Mouse (Mus musculus) T-helper 2 cell (primary cell): ENCODE data around the gene Gmds.

Experiments
- in situ Hi-C: fragments of 300-600 bp; cut with MboI, MseI; formaldehyde crosslinking; loops from one replicate; pipeline ENCODE4 v1.15.1; 2025; ENCODE audit warnings: high pct_unique_total_duplicates

Gmds gene

GRCm38 (mm10) chr13:31878805-31879477 is 459.6 kb downstream of the Gmds start:
- in situ Hi-C loops = no loop called here

- in situ Hi-C loops = no loop called here
Observed at GRCm38 (mm10) chr13:31877061-31877460, 461.5 kb downstream of the Gmds start.

- in situ Hi-C loops = no loop called here
Observed at GRCm38 (mm10) chr13:31874427-31874826, 464.1 kb downstream of the Gmds start.

DNA sequence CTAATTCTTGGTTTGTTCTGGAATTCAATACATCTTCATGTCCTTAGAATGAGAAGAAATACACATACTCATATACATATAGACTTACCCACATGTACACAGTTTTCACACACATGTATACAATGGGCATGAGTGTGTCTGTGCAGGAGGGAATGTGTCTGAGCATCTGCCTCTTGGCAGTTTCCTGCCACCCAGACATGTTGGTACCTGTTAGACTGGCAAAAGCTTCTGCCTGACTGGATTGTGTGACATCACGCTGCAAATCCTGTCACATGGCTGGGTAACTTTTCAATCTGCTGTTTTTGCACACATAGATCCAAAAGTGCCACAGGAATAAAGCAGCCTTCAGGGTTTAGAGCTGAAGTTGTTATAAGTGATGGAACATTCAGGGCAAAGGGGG is 465.3 kb downstream of the Gmds start:
- in situ Hi-C loops = no loop called here

DNA sequence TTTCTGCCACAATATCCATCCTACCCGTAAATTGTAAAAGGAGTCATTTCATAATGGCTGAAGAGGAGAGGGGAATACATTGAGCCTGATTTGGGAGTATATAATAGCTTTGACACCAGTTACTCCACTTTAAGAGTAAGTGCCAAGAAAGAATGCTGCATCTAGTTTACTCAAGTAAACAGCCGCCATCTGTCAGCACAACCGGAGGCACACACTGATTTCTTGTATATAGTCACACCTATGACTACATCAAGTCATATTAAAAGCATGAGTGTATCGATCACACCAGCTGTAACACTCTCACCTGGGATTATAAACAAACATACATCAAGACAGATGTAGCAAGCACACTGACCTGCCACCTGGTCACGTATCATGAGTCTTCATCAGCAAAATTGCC is 473.8 kb downstream of the Gmds start:
- in situ Hi-C loops = no loop called here

DNA sequence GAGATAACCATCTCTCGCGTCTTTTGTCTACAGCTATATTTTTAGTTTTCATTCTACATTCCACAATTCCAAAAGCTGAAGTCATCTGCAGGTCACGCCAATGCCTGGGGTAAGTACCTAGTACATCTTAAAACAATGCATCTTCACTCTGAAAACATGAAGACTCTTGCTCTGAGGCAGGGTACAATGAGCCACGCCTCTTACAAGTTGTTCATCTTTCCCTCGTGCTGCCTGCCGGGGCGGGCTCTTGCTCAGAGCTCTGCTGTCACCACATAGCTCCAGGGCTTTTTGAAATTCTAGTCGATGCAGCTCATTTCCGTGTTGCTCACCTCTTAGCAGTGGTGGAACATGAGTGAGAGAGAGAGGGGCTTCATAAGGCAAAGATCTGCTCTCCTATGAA is 475.1 kb downstream of the Gmds start:
- in situ Hi-C loops = no loop called here

DNA sequence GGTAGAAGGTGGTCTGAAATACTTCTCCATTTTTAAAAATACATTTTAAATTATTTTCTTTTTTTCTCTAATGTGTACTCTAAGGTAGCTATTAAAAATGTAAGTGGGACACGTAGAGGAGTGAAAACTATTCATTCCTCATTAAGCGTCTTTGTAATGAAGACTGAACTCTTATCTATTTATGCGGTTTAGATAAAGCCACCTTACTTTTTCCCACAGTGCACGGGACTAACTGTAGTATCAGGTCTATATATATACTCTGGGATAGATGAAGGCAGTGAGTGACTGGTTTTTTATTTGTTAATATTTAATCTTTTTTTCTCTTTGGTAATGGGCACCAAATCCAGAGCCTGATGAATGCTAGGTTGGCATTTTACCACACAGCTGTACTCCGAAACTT is 478.3 kb downstream of the Gmds start:
- in situ Hi-C loops = no loop called here

- in situ Hi-C loops = loop anchor here (10.0 kb wide), 1 partner anchor 89 kb away; no protein-coding TSS in a partner anchor
Observed at GRCm38 (mm10) chr13:31854000-31854399, 484.5 kb downstream of the Gmds start.

DNA sequence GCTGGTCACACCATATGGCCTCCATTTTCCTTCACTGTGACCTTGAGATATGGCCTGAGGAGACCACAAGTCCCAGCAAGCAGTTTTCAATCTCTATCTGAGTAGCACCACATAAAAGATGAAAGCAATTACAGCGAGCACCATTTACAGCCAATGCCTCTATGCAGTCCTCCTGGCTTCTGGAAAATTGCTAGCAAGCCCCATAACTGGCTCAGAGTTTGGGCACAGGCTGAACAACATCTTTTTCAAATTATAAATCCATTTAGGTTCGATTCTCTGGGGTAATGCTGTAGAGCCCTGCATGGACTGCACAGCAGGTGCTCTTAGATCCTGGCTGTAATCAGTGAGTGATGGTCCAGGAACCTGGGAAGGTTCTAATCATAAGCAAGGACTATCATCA is 485.0 kb downstream of the Gmds start:
- in situ Hi-C loops = loop anchor here (10.0 kb wide), 1 partner anchor 89 kb away; no protein-coding TSS in a partner anchor

- in situ Hi-C loops = no loop called here
Observed at GRCm38 (mm10) chr13:31849258-31849971, 489.1 kb downstream of the Gmds start.

DNA sequence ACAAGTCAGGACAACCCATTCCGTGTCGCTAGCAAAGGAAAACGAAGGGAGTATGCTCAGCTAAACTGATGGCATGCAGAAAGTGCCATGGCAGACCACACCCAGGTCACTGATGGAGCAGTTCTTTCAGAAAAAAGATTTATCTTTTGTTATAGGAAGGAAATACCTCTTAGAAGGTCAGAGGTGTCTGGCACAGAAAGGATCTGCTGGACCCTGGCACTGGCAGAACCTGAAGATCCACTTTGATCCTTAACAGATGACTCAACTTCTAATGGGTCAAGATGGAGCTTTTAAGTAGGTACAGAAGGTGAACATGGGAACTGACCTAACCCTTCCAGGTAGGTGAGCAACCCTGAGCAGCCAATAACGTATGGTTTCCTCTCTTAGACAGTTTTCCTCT is 502.7 kb downstream of the Gmds start:
- in situ Hi-C loops = no loop called here

- in situ Hi-C loops = no loop called here
Observed at GRCm38 (mm10) chr13:31830332-31830731, 508.2 kb downstream of the Gmds start.

- in situ Hi-C loops = loop anchor here (10.0 kb wide), 1 partner anchor 1136 kb away; the partner anchor contains the start of gene Serpinb6b
Observed at GRCm38 (mm10) chr13:31828446-31828845, 510.1 kb downstream of the Gmds start.

DNA sequence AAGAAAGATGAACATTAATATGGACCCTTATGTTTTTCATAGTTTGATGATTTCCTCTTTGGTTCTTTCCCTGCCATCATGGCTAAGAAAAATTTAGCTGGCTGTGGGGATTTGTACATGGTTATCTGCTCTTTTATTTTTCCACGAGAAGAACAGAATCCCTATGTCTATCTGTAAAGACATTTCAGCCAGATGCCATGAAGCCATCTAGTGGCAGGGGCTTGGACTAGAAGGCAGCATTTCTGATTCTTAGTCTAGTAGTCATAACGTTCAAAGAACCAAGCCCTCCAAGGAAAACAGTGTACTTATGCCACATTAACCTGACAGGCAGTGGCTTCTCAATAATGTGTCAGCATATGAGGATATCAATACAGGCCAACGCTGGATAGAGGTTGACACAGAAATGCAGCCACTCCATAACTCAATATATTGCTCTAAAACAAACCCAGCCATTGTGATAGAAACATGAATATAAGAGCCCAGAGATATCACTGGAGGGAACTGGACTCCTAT is 510.7 kb downstream of the Gmds start:
- in situ Hi-C loops = loop anchor here (10.0 kb wide), 1 partner anchor 1137 kb away; the partner anchor contains the start of gene Serpinb6b

GRCm38 (mm10) chr13:31827160-31827559 is 511.4 kb downstream of the Gmds start:
- in situ Hi-C loops = loop anchor here (10.0 kb wide), 1 partner anchor 1138 kb away; the partner anchor contains the start of gene Serpinb6b

GRCm38 (mm10) chr13:31825180-31825579 is 513.4 kb downstream of the Gmds start:
- in situ Hi-C loops = loop anchor here (10.0 kb wide), 1 partner anchor 1140 kb away; the partner anchor contains the start of gene Serpinb6b

DNA sequence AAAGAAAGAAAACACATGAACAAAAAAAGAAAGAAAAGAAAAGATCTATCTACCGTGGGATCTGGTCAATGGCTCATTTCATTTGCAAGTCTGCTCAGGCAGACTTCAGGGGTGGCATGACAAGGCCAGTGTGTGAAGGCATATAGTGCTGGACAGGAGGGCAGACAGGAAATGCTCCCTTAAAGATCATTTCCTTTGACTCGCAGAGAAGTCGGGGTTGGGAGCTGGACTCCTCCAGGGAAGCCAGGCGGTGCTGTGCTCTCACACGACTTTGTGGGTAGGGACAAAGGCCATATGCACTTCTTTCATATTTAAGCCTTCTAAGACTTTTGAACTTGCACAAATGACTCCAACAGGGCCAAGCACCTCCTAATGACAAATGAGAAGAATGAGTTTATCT is 515.2 kb downstream of the Gmds start:
- in situ Hi-C loops = loop anchor here (10.0 kb wide), 1 partner anchor 1141 kb away; the partner anchor contains the start of gene Serpinb6b

GRCm38 (mm10) chr13:31821050-31821449 is 517.5 kb downstream of the Gmds start:
- in situ Hi-C loops = loop anchor here (10.0 kb wide), 1 partner anchor 1144 kb away; the partner anchor contains the start of gene Serpinb6b

GRCm38 (mm10) chr13:31820587-31821017 is 517.9 kb downstream of the Gmds start:
- in situ Hi-C loops = loop anchor here (10.0 kb wide), 1 partner anchor 1144 kb away; the partner anchor contains the start of gene Serpinb6b

GRCm38 (mm10) chr13:31819664-31820405 is 518.7 kb downstream of the Gmds start:
- in situ Hi-C loops = loop anchor here (10.0 kb wide), 1 partner anchor 1145 kb away; the partner anchor contains the start of gene Serpinb6b

DNA sequence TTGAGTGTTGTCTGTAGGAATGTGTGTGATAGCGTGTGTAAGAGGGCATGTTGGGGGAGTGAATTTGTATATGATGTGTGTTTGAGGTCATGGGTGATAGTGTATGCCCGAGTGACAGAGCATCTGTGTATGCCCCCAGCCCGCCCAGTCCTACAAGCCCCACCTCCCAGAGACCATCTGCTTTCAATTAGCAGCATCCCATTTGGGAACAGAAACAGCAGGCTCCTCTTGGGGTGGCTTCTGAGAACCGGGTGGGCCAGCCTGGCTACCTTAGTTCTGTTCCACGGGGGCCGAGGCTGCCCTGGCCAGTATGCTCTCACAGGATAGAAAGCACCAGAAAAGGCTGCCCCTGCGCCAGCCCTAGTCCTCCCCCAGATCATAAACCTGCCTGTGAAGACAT is 520.2 kb downstream of the Gmds start:
- in situ Hi-C loops = no loop called here
